Mouse (Mus musculus) hindbrain, embryonic 13.5 days (tissue): ENCODE measurements around the gene Slc35c2. TPM values are rescaled to one million over a fixed set of nuclear protein-coding genes. Genes with fewer than 3 reads are reported as not detected.

Experiments
- ATAC-seq: fragments of 200-750 bp; cut with Nextera tagmentation; 2 replicates; pipeline ENCODE4 v1.8.0; 2017; ENCODE audit warnings: moderate TSS enrichment; ENCODE audit not compliant: low FRiP score
- H3K27ac ChIP-seq: fragments of 300-500 bp; sonication (generic); 2 replicates; pipeline ENCODE4 v1.5.1; 2015; ENCODE audit warnings: inconsistent platforms, mild to moderate bottlenecking, moderate library complexity
- H3K27me3 ChIP-seq: fragments of 300-500 bp; sonication (generic); 2 replicates; pipeline ENCODE4 v1.6.1; 2015; ENCODE audit warnings: mild to moderate bottlenecking, inconsistent platforms
- H3K36me3 ChIP-seq: fragments of 300-500 bp; sonication (generic); 2 replicates; pipeline ENCODE4 v1.6.1; 2015; ENCODE audit warnings: mild to moderate bottlenecking, inconsistent platforms
- H3K4me1 ChIP-seq: fragments of 300-500 bp; sonication (generic); replicated peaks from 2 replicates; pipeline ENCODE4 v1.6.1; 2015; ENCODE audit warnings: inconsistent platforms
- H3K4me2 ChIP-seq: fragments of 300-500 bp; sonication (generic); 2 replicates; pipeline ENCODE4 v1.6.1; 2015; ENCODE audit warnings: inconsistent platforms, mild to moderate bottlenecking, moderate library complexity
- H3K4me3 ChIP-seq: fragments of 300-500 bp; sonication (generic); 2 replicates; pipeline ENCODE4 v1.5.1; 2015; ENCODE audit warnings: mild to moderate bottlenecking, inconsistent platforms
- H3K9ac ChIP-seq: fragments of 300-500 bp; sonication (generic); 2 replicates; pipeline ENCODE4 v1.6.1; 2015; ENCODE audit warnings: mild to moderate bottlenecking, inconsistent platforms
- H3K9me3 ChIP-seq: fragments of 300-500 bp; sonication (generic); 2 replicates; pipeline ENCODE4 v1.6.1; 2016; ENCODE audit warnings: inconsistent platforms
- WGBS: fragments of 180-500 bp; shearing (Covaris S2); methylation state at CpG from one replicate; pipeline ENCODE4 v1.1.7; 2015; 5-methylcytosine and 5-hydroxymethylcytosine counted together
- polyA plus RNA-seq: library from polyadenylated mRNA; unstranded; fragments of >200 nt; fragmentation: Nextera tagmentation; extraction: Ambion mirVana; gene quantifications from 2 replicates; pipeline ENCODE4 v1.2.1, GENCODE M21; 2015

Gene Slc35c2
- polyA plus RNA-seq, 1 experiment from 2014 or later: 61.5 TPM

DNA sequence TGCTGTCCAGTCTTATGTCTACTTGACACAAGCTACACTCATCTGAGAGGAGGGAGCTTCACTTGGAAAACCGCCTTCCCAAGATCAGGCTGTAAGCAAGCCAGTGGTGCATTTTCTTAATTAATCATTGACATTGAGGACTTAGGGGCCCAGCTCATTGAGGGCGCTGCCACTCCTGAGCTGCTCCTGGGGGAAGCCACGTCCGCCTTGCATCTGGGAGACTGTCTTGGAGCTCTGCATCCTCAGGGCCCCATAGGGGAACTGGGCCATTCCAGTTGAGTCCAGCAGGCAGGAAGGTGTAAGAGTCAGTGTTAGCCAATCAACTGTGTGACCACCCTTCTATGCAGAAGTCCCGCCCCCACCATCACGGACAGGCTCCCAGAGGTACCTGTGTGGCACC is 20.1 kb upstream of the Slc35c2 start:
- Histone ChIP-seq H3K27me3 (no peaks in the 10 kb centered on the region), H3K9ac (no peak overlapping the region), H3K4me2 (no peak overlapping the region), H3K4me1 (peaks cover 41% of the 10 kb centered on the region), H3K36me3 (peaks cover 79% of the 10 kb centered on the region), H3K4me3 (no peak overlapping the region), H3K27ac (no peak overlapping the region), H3K9me3 (no peaks in the 10 kb centered on the region)
- no peak for ATAC-seq
- WGBS: 92% methylated on average over 6 of the region's 6 CpGs

DNA sequence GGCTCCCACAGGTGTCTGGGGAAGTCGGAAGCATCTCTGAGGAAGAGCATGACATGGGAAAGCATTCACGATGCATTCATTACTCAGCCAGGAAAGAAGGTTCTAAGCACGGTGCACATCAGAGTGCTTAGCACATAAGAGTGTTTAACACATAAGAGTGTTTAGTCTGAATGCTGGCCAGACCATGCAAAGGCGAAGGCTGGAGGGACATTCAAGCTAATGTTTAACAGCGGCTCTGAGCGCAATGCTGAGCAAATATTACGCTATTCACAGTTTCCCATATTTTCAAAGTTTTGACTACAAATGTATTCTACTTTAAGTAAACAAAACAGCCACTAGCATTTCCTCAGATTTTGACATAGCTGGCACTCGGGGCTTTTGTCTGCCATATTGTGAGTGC is 17.8 kb upstream of the Slc35c2 start:
- no peak overlapping the region for H3K9ac ChIP-seq
- H3K9me3 ChIP-seq: no peaks in the 10 kb centered on the region
- 92% methylated on average over 8 of the region's 8 CpGs for WGBS
- no peak overlapping the region for H3K27ac ChIP-seq
- peaks cover 85% of the 10 kb centered on the region for H3K36me3 ChIP-seq
- no peak overlapping the region for H3K4me3 ChIP-seq
- ATAC-seq: no peak
- H3K4me2 ChIP-seq: no peak overlapping the region
- peaks cover 34% of the 10 kb centered on the region for H3K4me1 ChIP-seq
- H3K27me3 ChIP-seq: no peaks in the 10 kb centered on the region

DNA sequence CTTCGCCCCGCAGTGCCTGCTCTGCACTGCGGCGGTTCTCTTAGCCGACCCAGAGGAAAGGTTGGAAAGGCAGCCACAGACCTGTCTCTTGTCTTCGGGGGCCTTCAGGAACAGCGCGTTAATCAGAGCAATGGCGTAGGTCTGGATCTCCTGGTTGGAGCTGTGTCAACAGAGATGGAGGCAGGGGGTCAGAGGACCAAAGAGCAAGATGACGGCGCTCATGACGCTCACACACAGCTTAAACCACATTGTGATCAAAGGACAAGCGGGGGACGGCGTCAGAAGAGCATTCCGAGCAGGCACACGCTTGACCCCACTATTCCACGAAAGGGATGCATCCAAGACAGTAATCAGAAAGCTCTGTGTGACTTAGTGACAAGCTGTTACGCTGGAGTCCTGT is 17.1 kb upstream of the Slc35c2 start:
- Histone ChIP-seq H3K27ac (no peak overlapping the region), H3K9ac (no peak overlapping the region), H3K4me1 (peaks cover 33% of the 10 kb centered on the region), H3K36me3 (peaks cover 91% of the 10 kb centered on the region), H3K27me3 (no peaks in the 10 kb centered on the region), H3K4me2 (no peak overlapping the region), H3K9me3 (no peaks in the 10 kb centered on the region), H3K4me3 (no peak overlapping the region)
- no peak for ATAC-seq
- 89% methylated on average over 19 of the region's 19 CpGs for WGBS

DNA sequence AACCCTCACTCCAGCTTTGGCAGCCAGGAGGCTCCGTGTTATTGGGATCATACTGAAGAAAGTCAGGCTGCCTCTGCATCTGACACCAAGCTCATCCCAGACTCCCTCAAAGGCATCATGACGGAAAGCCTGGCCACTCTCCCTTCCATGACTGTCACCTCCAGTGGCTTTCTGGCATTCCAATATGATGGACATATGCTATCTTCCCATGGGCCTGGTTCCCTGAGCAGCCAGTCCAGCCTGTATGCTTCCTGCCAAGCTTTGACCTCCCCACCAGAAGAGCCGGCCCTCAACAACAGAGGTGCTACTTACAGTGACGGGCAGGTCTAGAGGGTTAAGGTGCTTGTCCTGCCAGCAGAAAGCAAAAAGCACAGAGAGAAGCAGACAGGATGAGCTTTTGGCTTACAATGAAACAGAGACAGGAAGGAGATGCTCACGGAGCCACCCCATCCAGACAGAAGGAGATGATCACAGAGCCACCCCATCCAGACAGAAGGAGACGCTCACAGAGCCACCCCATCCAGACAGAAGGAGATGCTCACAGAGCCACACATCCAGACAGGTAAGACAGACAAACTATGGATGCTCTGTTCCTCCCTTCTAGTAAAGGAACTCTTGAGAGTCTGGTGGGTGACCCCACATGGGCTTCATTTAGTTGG is 15.8 kb upstream of the Slc35c2 start:
- H3K9me3 ChIP-seq: no peaks in the 10 kb centered on the region
- ATAC-seq: no peak
- H3K4me1 ChIP-seq: peaks cover 22% of the 10 kb centered on the region
- WGBS: 91% methylated on average over 6 of the region's 6 CpGs
- no peak overlapping the region for H3K4me2 ChIP-seq
- no peak overlapping the region for H3K9ac ChIP-seq
- H3K4me3 ChIP-seq: no peak overlapping the region
- H3K27ac ChIP-seq: no peak overlapping the region
- H3K36me3 ChIP-seq: peaks cover 90% of the 10 kb centered on the region
- H3K27me3 ChIP-seq: no peaks in the 10 kb centered on the region

DNA sequence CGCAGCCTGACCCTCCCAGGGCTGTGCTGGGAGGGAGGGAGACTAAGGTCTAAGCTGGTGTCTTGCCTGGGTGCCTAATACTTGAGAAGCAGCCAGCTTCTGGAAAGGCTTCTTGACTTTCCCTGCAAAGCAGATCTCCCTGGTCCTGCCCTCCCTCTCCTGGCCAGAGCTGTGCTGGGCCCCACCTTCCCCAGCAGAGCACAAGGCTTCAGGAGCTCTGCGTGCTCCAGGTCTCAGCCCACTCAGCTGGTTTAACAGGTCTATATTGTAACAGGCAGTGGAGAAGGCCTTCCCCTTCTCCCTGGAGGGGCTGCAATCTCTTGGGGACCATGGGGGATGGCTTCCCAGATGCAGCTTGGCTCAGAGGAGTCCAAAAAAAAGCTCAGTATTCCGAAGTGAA is 13.7 kb upstream of the Slc35c2 start:
- Histone ChIP-seq H3K27me3 (no peaks in the 10 kb centered on the region), H3K27ac (0 out of 2 replicates have a peak overlapping the region, but pooled peaks have one; percentile 15), H3K4me1 (peaks cover 22% of the 10 kb centered on the region), H3K36me3 (peaks cover 92% of the 10 kb centered on the region), H3K9me3 (no peaks in the 10 kb centered on the region), H3K4me3 (no peak overlapping the region), H3K4me2 (no peak overlapping the region), H3K9ac (no peak overlapping the region; the same call in 1 of the 2 replicates)
- no peak for ATAC-seq
- WGBS: 68% methylated on average over 3 of the region's 3 CpGs

DNA sequence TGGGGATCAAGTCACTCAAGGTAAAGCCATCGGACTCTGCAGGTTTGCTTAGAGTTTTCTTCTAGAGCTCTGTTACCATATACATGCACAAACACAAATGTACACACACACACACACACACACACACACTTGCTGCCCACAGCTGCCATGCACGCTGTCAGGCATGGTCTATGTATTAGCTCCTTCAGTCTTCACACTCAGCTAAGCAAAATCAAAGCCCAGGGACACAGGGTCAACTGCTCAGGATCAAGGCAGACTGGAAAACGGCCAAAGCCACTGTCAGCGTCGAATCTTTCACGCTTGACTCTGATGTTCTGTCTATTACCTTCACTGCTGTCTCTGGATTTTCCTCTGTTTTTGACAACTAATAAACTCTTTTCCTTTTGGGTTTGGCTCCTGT is 13.2 kb upstream of the Slc35c2 start:
- H3K36me3 ChIP-seq: peaks cover 93% of the 10 kb centered on the region
- H3K27ac ChIP-seq: no peak overlapping the region
- H3K9me3 ChIP-seq: no peaks in the 10 kb centered on the region
- 64% methylated on average over 6 of the region's 6 CpGs for WGBS
- no peak for ATAC-seq
- no peak overlapping the region for H3K4me3 ChIP-seq
- no peak overlapping the region for H3K9ac ChIP-seq
- peaks cover 22% of the 10 kb centered on the region for H3K4me1 ChIP-seq
- H3K4me2 ChIP-seq: no peak overlapping the region
- H3K27me3 ChIP-seq: no peaks in the 10 kb centered on the region

DNA sequence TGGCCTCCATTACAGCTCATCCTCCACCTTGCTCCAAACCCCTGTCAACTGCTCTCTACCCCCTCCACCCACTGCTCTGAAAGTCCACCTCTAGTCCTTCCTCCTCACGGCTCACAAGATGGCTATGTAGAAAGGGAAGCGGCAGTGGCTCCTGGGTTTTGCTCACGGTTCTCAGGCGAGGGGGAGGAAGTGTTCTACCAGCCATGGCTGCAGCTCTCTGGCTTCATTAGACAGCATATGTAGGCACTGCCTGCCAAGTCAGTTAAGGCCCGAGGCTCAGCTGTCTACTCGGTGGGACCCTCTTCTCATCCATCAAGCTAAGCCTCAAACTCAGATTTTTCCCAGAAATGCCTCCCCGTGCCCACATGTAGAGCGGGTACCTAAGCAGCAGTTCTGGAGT is 12.8 kb upstream of the Slc35c2 start:
- Histone ChIP-seq H3K27ac (peak overlapping the region; percentile 52), H3K4me3 (no peak overlapping the region), H3K4me2 (no peak overlapping the region), H3K9ac (no peak overlapping the region; the same call in 1 of the 2 replicates), H3K9me3 (no peaks in the 10 kb centered on the region), H3K27me3 (no peaks in the 10 kb centered on the region), H3K4me1 (peaks cover 22% of the 10 kb centered on the region), H3K36me3 (peaks cover 95% of the 10 kb centered on the region)
- ATAC-seq: no peak
- 68% methylated on average over 8 of the region's 8 CpGs for WGBS

DNA sequence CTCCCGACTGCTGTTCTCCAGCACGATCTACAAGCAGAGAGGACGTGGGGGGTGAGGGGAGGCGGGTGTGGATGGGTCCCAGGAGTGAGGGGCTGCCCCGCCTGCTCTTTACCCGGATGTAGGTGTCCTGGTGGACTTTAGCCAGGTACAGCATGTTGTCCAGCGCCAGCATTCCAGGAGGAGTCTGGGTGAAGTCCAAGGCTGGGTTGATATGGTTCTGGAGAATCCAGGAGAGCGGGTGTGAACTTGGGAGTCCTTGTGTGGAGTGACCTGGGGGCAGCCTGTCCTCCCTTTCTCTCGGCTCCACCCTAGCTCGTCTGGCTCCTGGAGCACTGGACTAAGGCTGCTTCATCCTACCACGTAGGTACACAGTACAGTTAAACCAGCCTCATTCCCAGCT is 9.8 kb upstream of the Slc35c2 start:
- Histone ChIP-seq H3K27me3 (no peaks in the 10 kb centered on the region), H3K36me3 (peaks cover 95% of the 10 kb centered on the region), H3K27ac (no peak overlapping the region), H3K4me3 (no peak overlapping the region), H3K9ac (no peak overlapping the region), H3K9me3 (no peaks in the 10 kb centered on the region), H3K4me2 (no peak overlapping the region), H3K4me1 (peaks cover 22% of the 10 kb centered on the region)
- WGBS: 91% methylated on average over 11 of the region's 11 CpGs
- no peak for ATAC-seq

DNA sequence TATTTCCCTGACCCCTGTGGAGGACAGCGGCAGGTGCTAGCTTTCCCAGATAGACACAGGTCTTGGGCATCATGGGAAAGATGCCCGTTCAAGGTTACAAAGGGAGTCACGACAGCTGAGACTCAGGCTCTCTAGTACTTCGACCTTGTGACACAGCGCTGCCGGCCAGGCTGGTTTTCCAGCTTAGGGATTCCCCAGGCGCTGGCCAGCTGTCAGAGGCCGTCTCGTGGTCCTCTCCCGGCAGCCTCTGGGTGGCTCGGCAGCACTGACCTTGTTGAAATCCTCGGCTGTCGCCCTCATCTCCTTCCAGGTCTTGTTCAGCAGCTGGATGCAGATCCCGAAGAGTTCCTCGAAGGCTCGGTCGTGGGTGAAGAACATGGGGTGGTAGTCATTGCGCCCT is 8.9 kb upstream of the Slc35c2 start:
- Histone ChIP-seq H3K4me3 (no peak overlapping the region), H3K27ac (no peak overlapping the region), H3K9ac (no peak overlapping the region), H3K4me1 (peaks cover 17% of the 10 kb centered on the region), H3K27me3 (no peaks in the 10 kb centered on the region), H3K9me3 (no peaks in the 10 kb centered on the region), H3K4me2 (no peak overlapping the region), H3K36me3 (peaks cover 95% of the 10 kb centered on the region)
- no peak for ATAC-seq
- WGBS: 87% methylated on average over 18 of the region's 18 CpGs

DNA sequence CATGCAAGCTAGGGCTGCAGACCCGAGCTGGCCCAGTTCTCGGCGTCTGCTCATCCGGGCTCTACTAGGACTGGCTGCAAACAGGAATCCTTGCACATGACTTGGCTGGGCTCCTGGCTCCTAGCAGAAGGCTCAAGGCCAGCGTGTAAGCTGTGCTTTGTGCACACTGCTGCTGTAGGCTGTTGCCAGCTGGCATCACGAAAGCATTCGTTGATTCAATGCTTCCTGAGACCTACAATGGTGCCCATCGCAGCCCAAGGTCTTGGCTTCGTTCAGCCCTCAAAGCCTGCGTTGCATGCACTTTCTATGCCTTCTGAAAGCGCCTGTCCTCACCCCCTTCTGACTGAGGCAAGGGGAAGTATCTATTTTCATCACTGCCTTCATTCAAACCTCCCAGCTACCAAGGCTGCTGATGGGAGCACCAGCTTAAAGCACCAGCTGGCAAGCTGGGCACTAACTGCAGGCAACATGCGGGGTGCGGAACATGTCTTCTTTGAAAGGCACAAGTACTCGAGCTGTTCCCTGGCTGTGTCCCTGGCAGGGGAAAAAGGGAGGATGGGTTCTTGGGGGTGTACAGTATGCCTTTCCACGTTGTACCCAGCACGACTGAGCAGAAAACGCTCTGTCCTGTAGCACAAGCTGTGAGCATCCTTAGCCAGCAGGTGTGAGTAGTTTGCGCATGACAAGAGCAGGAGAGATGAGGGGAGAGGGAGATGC is 804 bp upstream of the Slc35c2 start:
- peaks cover 39% of the 10 kb centered on the region for H3K4me1 ChIP-seq
- no peaks in the 10 kb centered on the region for H3K27me3 ChIP-seq
- no peaks in the 10 kb centered on the region for H3K9me3 ChIP-seq
- H3K4me3 ChIP-seq: peak overlapping the region; percentile 71
- H3K9ac ChIP-seq: peak overlapping the region; percentile 81
- peak; percentile 75 for ATAC-seq
- WGBS: 56% methylated on average over 18 of the region's 18 CpGs
- H3K4me2 ChIP-seq: peak overlapping the region; percentile 90
- H3K27ac ChIP-seq: peak overlapping the region; percentile 86
- H3K36me3 ChIP-seq: peaks cover 43% of the 10 kb centered on the region

DNA sequence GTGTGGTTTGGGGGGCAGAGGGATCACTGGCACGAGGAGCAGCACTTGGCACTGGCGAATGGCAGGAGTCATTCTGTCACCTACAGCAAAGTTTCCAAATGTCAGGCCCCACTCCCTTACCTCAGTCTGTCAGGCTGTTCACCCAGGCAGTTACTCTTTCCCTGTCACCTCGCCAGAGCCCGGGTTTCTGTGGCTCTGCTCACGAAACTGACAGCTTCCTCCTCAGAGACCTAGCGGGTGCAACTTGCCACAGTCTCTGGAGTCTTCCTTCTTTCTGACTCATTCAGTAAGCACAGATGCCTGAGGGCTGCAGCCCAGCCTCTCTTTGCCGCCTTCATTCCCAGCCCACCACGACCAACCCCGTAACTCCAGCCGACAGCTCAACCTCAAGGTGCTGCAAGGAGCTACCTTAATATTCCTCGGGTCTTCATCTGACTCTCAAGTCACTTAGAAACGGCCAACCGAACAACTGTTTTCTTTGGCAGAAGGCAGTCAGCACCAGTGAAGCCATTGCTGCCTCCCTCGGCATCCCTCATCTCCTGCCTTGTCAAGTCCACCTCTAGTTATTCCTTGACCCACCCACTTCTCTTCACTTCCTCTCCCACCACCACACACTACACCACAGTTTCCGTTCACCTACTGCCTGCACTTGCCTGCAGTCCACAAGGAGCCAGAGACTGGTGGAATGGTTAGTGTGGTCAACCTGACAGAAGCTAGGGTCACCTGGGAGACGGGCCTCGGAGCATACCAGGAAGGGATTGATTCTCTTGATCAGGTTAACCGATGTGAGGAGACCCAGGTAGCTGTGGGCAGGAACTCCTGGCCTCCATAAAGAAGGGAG is 1.1 kb downstream of the Slc35c2 start:
- H3K27me3 ChIP-seq: no peaks in the 10 kb centered on the region
- H3K4me2 ChIP-seq: peak overlapping the region; percentile 90
- no peaks in the 10 kb centered on the region for H3K9me3 ChIP-seq
- H3K4me1 ChIP-seq: peaks cover 47% of the 10 kb centered on the region
- H3K9ac ChIP-seq: peak overlapping the region; percentile 81
- H3K27ac ChIP-seq: no peak overlapping the region
- ATAC-seq: no peak
- WGBS: 75% methylated on average over 18 of the region's 18 CpGs
- peak overlapping the region; percentile 71 for H3K4me3 ChIP-seq
- peaks cover 38% of the 10 kb centered on the region for H3K36me3 ChIP-seq

DNA sequence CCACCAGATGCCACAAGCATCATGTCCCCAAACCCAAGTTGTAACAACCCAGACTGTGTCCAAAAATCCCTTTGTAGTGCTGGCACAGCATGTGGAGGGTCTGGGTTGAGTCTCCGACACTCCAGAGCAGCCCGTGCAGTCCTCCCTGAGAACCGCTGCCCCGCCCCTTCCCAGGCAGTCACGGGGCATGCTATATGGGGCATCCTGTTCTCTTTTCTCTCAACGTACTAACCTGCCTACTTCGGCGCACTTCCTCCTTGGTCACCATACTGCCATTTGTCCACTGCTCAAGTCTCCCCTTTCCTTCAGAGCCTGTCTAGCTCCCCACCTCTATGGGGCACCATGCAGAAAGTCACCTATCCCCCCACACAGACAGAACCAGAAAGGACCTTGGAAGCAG is 2.0 kb downstream of the Slc35c2 start:
- Histone ChIP-seq H3K9ac (no peak overlapping the region; the same call in 1 of the 2 replicates), H3K4me1 (peaks cover 47% of the 10 kb centered on the region)
- ATAC-seq: no peak

More for the DNA sequence above, 2.0 kb downstream of the Slc35c2 start:
- Histone ChIP-seq H3K9me3 (no peaks in the 10 kb centered on the region), H3K36me3 (peaks cover 38% of the 10 kb centered on the region), H3K4me2 (0 out of 2 replicates have a peak overlapping the region, but pooled peaks have one; percentile 2), H3K27me3 (no peaks in the 10 kb centered on the region), H3K4me3 (no peak overlapping the region), H3K27ac (no peak overlapping the region)
- whole genome bisulfite sequencing: 92% methylated on average over 8 of the region's 8 CpGs
